Mouse (Mus musculus): ENCODE data around the gene Arid3a. TPM values are rescaled to one million over a fixed set of nuclear protein-coding genes. Genes with fewer than 3 reads are reported as not detected.
A peak's percentile ranks its signal among the peaks of the same experiment; 100 is the strongest.
"Not testable (repeated sequence)": the region's sequence is repeated elsewhere in the genome, so short reads cannot be mapped to it uniquely, and the experiment has no call there.

Arid3a gene
- polyA plus RNA-seq, 1 experiment from 2014 or later: 2.1 TPM

DNA sequence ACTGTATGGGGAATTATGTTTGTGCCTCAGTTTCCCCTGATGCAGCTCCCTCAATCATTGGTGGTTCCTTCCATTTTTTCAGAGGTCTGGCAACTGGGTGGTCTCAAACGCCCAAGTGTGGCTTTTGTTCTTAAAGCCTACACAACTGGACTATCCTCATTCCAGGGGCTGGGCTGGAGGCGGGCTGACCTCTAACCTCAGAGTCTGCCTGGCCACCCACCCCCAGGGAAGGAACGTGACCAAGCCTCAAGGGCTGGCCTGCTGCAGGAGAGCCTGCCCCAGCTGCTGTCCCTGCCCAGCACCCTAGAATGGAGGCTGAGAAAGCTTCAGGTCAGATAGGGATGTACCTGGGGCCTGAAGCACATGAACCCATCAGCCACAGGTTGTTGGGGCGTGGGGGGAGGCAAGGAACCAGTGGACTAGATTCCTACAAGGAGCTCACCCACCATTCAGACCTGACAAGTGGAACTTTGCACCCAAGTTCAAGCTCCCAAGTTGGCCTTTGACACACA, 29.9 kb downstream of the Arid3a start:
- Histone ChIP-seq H3K36me3 (peaks cover 8% of the 10 kb centered on the region; the same call in 1 of the 2 replicates), H3K27ac (no peak overlapping the region), H3K9ac (no peak overlapping the region), H3K4me1 (replicated peaks) (peaks cover 16% of the 10 kb centered on the region), H3K4me3 (no peak overlapping the region), H3K4me2 (no peak overlapping the region), H3K27me3 (no peaks in the 10 kb centered on the region), H3K9me3 (replicated peaks) (no peaks in the 10 kb centered on the region)
- ATAC-seq (replicated peaks; ENCODE audit: insufficient number of reproducible peaks, insufficient read depth, low FRiP score, low read depth): no peak
- 42% methylated on average over 4 of the region's 4 CpGs for WGBS

DNA sequence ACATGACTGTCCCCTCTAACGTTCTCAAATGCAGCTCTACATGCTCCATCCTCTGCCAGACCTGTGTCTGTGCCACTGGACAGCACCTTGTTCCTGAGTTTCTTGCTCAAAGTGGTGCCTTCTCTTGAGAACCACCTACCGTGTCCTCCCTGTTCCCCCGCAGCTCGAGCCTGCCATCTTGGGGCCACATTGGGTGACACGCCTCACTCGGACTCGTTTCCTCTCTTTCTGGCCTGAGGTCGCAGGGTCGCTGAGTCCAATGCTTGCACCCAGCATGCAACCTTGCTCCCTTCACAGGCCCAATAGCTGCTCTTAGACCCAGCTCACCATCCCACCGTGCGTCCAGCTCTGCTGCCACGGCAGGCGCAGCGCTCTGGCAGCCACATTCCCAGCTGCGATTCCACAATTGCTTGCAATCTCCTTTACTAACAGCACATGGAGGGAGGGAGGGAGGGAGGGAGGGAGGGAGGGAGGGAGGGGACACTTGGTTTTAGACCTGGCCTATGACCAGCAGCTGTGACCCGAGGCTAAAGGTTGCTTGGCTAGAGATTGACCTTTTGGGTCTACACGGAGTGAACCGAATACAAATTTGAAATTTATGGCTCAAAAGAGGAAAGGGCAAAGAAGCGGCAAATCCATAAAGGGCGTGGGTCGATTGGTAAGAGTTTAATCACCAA, 31.4 kb downstream of the Arid3a start:
- H3K4me2 ChIP-seq: peak overlapping the region; percentile 51
- no peaks in the 10 kb centered on the region for H3K27me3 ChIP-seq
- H3K36me3 ChIP-seq: peaks cover 10% of the 10 kb centered on the region
- H3K27ac ChIP-seq: no peak overlapping the region
- ATAC-seq (replicated peaks; ENCODE audit: insufficient number of reproducible peaks, insufficient read depth, low FRiP score, low read depth): 0 out of 2 replicates have a peak, but pooled peaks have one; percentile 11
- no peak overlapping the region for H3K9ac ChIP-seq
- 15% methylated on average over 21 of the region's 21 CpGs for WGBS
- no peak overlapping the region for H3K4me3 ChIP-seq
- peaks cover 16% of the 10 kb centered on the region for H3K4me1 ChIP-seq (replicated peaks)
- H3K9me3 ChIP-seq (replicated peaks): no peaks in the 10 kb centered on the region

DNA sequence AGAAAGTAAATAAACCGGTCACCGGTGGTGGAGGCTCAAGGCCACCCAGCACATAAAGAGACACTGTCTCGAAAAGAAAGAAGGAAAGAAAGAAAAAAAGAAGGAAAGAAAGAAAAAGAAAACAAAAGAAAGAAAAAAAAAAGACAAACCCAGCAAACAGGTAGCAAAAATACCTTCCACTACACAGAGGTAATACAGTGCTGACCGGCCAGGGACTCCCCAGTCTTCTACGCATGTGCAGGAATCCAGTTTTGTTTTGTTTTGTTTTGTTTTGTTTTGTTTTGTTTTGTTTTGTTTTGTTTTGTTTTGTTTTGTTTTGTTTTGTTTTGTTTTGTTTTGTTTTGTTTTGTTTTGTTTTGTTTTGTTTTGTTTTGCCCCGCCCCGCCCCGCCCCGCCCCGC, 32.6 kb downstream of the Arid3a start:
- peaks cover 19% of the 10 kb centered on the region for H3K36me3 ChIP-seq
- H3K9ac ChIP-seq; H3K9me3 ChIP-seq (replicated peaks); H3K27ac ChIP-seq; ATAC-seq (replicated peaks; ENCODE audit: insufficient number of reproducible peaks, insufficient read depth, low FRiP score, low read depth); H3K27me3 ChIP-seq: not testable (repeated sequence)
- H3K4me3 ChIP-seq: peak overlapping the region; percentile 93
- peak overlapping the region; percentile 78 for H3K4me2 ChIP-seq
- WGBS: 45% methylated on average over 7 of the region's 10 CpGs
- H3K4me1 ChIP-seq (replicated peaks): peaks cover 16% of the 10 kb centered on the region

DNA sequence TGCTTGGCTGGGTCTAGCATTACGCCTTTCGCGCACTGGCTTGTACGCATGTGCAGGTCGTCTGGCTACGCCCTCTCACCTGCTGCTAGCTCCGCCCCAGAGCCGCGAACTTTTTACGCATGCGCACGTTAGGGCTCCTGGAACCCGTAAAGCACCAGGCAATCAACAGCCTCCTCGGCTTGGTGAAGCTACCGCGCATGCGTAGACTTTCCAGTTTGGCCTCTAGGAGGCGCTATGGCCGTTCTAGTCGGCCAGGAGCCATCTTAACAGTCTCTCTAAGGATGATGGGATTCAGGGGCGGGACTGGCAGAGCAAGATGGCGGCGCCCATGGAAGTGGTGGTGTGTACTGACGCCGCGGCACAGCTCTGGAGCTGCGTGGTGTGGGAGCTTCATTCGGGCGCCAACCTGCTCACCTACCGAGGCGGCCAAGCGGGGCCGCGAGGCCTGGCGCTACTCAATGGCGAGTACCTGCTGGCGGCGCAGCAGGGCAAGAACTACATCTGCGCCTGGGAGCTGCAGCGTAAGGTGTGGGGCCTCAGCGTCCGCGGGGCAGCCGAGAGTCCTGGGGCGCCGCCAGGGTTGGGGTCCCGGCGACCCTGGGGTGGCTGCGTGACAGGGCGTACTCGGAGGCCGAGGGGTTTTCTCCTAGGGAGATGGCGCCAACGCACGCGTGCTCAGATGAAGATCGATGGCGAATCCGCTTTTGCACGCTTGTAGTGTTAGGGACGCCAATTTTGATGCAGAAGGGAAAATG, 33.2 kb downstream of the Arid3a start, which contains the start of gene Wdr18:
Wdr18 (plus strand) TSS at position 306 of the 755 bp plus-strand sequence.
- peak within 1 kb of the TSS; percentile 78 for H3K4me2 ChIP-seq
- no peaks in the 10 kb centered on the region for H3K9me3 ChIP-seq (replicated peaks)
- H3K4me3 ChIP-seq: peak within 1 kb of the TSS; percentile 93
- no peaks in the 10 kb centered on the region for H3K27me3 ChIP-seq
- peaks cover 24% of the 10 kb centered on the region for H3K36me3 ChIP-seq
- H3K27ac ChIP-seq: peak within 1 kb of the TSS; percentile 72
- under 1% methylated on average over 61 of the region's 61 CpGs for WGBS
- peaks cover 16% of the 10 kb centered on the region for H3K4me1 ChIP-seq (replicated peaks)
- peak; percentile 95 for ATAC-seq (replicated peaks; ENCODE audit: insufficient number of reproducible peaks, insufficient read depth, low FRiP score, low read depth)
- H3K9ac ChIP-seq: peak within 1 kb of the TSS; percentile 85

DNA sequence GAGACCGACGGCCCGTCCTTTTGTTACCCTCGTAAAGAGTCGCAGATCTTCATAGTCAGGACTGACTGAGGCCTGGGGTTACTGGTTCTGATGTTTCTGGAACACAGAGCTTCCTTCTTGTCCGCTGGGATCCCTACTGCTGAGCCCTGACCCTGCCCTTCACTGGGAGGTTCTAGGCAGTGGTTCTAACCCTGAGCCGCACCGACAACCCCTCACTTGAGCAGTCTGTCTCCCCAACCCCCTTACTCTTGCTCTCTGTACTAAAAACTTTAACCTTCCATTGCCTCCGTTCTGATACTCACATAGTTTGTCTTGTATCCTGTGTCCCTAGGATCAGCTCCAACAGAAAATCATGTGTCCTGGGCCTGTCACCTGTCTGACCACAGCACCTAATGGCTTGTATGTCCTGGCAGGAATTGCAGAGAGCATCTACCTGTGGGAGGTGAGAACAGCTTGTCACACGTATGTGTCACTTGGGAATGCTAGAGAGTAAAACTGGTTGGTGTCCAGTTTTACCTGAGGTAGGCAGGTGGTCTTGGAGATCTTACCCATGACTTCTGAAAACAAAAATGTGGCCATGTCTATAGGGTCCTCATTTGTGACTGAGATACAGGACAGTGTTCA, 33.9 kb downstream of the Arid3a start:
- no peak for ATAC-seq (replicated peaks; ENCODE audit: insufficient number of reproducible peaks, insufficient read depth, low FRiP score, low read depth)
- Histone ChIP-seq H3K4me1 (replicated peaks) (peaks cover 16% of the 10 kb centered on the region), H3K4me3 (peak overlapping the region; percentile 93), H3K9ac (peak overlapping the region; percentile 85), H3K36me3 (peaks cover 31% of the 10 kb centered on the region), H3K27me3 (no peaks in the 10 kb centered on the region), H3K27ac (peak overlapping the region; percentile 72; the same call in 1 of the 2 replicates), H3K9me3 (replicated peaks) (no peaks in the 10 kb centered on the region), H3K4me2 (peak overlapping the region; percentile 78)
- WGBS: 11% methylated on average over 10 of the region's 10 CpGs

DNA sequence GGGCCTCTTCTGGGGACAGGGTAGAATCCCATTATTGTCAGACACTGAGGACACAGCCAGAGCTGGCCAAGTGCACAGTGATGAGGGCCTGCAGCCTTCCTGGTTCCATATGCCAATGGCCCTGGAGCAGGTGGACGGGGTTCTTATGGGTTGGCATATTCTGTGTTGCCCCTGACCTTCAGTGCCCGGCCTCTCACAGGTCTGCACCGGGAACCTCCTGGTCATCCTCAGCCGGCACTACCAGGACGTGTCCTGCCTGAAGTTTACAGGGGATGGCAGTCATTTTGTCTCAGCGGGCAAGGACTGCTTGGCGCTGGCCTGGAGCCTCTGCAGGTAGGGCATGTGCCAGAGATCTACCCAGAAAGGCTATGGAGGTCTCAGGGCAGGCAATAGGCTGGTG, 37.9 kb downstream of the Arid3a start:
- Histone ChIP-seq H3K9ac (no peak overlapping the region), H3K9me3 (replicated peaks) (no peaks in the 10 kb centered on the region), H3K4me2 (no peak overlapping the region), H3K4me1 (replicated peaks) (peaks cover 10% of the 10 kb centered on the region), H3K4me3 (no peak overlapping the region), H3K36me3 (peaks cover 57% of the 10 kb centered on the region), H3K27me3 (peaks cover 9% of the 10 kb centered on the region; the same call in 1 of the 2 replicates), H3K27ac (no peak overlapping the region)
- WGBS: 96% methylated on average over 7 of the region's 7 CpGs
- no peak for ATAC-seq (replicated peaks; ENCODE audit: insufficient number of reproducible peaks, insufficient read depth, low FRiP score, low read depth)

DNA sequence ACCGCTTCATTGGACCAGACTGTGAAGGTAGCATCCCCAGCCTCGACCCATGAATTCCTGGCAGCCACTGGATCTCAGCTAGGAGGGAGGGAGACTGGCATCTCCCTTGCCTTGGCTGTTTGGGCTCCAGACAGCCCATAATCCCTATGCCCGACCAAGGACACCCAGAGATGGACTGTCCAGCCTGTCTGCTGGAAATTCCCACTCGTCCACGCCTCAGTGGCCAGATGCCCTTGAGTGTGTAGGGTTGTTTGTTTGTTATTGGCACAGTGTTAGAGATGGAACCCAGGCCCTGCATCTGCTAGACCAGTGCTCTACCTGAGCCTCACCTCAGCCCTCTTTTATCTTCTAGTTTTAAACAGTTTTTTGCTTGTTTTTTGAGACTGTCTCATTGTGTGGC, 38.5 kb downstream of the Arid3a start:
- 82% methylated on average over 5 of the region's 5 CpGs for WGBS
- H3K4me1 ChIP-seq (replicated peaks): peaks cover 9% of the 10 kb centered on the region
- peaks cover 57% of the 10 kb centered on the region for H3K36me3 ChIP-seq

DNA sequence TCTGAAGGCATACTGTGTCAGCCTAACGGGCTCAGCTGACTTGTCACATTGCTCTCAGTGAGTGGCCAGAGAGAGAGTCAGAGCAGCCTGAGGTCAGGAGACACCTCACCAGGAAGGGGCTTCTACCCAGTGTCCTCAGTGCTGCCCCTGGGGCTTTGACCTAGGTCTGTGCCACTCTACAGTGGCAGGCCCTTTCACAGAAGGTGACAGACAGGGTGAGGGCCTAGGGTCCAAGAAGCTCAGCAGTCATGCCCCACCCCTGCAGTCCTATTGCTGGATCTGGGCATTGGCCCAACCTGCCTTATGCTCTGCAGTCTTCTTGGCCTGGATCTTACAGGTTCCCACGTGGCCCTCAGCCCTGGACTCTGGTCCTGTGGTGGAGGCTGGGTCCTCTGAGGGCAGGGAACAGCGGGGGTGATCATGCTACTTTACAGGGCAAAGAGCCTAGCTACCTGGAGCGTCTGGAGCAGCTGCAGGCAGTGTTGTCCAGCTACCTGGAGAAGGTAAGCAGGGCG, 40.1 kb downstream of the Arid3a start:
- no peak for ATAC-seq (replicated peaks; ENCODE audit: insufficient number of reproducible peaks, insufficient read depth, low FRiP score, low read depth)
- Histone ChIP-seq H3K27ac (no peak overlapping the region), H3K27me3 (peaks cover 29% of the 10 kb centered on the region), H3K36me3 (peaks cover 57% of the 10 kb centered on the region), H3K9ac (no peak overlapping the region), H3K4me1 (replicated peaks) (peaks cover 9% of the 10 kb centered on the region), H3K4me2 (no peak overlapping the region), H3K9me3 (replicated peaks) (no peaks in the 10 kb centered on the region), H3K4me3 (no peak overlapping the region)
- WGBS: 86% methylated on average over 5 of the region's 5 CpGs

More for the DNA sequence above, 38.5 kb downstream of the Arid3a start:
- Histone ChIP-seq H3K4me2 (no peak overlapping the region), H3K27ac (no peak overlapping the region), H3K27me3 (peaks cover 13% of the 10 kb centered on the region), H3K4me3 (no peak overlapping the region), H3K9me3 (replicated peaks) (no peaks in the 10 kb centered on the region), H3K9ac (no peak overlapping the region)
- ATAC-seq (replicated peaks; ENCODE audit: insufficient number of reproducible peaks, insufficient read depth, low FRiP score, low read depth): no peak

DNA sequence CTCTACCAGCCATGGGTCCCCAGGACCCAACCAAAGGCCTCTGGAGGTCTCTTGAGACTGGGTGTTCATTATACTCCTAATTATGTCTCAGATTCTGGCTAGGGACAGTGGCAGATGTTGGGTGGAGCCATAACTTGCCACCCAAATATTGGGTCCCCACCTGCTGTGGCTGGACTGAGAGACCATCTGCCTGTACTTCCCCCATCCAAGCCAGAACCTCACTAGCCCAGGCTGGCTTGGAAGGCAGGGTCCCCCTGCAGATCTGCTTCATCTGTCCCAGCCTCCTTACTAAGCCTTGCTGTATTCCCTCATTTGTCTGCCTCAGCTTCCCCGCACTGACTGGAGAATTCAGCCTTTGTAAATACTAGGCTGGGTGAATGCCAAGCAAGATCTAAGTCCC, 41.3 kb downstream of the Arid3a start:
- H3K36me3 ChIP-seq: peaks cover 47% of the 10 kb centered on the region
- no peak overlapping the region for H3K4me2 ChIP-seq
- no peak overlapping the region for H3K9ac ChIP-seq
- peaks cover 41% of the 10 kb centered on the region for H3K27me3 ChIP-seq
- no peak overlapping the region for H3K4me3 ChIP-seq
- WGBS: 83% methylated on average over 1 of the region's 1 CpGs
- no peak for ATAC-seq (replicated peaks; ENCODE audit: insufficient number of reproducible peaks, insufficient read depth, low FRiP score, low read depth)
- H3K27ac ChIP-seq: no peak overlapping the region
- peaks cover 14% of the 10 kb centered on the region for H3K4me1 ChIP-seq (replicated peaks)
- no peaks in the 10 kb centered on the region for H3K9me3 ChIP-seq (replicated peaks)

DNA sequence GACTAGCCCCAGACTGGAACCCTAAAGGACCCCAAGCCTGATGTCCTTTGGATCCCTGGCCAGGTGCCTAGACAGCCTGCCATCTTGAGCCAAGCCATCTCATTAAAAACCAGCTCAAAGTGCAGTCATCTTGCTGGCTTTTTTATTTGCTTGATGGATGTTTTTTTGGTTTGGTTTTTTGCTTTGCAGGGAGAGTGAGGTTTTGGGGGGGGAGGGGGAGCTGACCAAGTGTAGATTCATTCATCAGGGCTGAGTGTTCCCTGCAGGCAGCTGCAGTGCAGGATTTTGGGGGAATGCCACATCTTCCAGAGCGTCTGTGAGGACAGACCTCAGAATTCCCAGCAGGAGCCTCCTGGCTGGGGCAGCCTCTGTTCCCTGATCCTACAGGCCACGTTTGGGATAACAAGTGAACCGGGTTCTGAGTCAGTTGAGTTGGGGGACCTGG, 42.3 kb downstream of the Arid3a start:
- H3K4me2 ChIP-seq: no peak overlapping the region
- no peak overlapping the region for H3K4me3 ChIP-seq
- no peak overlapping the region for H3K27ac ChIP-seq
- WGBS: 21% methylated on average over 3 of the region's 3 CpGs
- no peak for ATAC-seq (replicated peaks; ENCODE audit: insufficient number of reproducible peaks, insufficient read depth, low FRiP score, low read depth)
- peaks cover 47% of the 10 kb centered on the region for H3K27me3 ChIP-seq
- H3K4me1 ChIP-seq (replicated peaks): peaks cover 14% of the 10 kb centered on the region
- H3K9me3 ChIP-seq (replicated peaks): no peaks in the 10 kb centered on the region
- no peak overlapping the region for H3K9ac ChIP-seq
- peaks cover 41% of the 10 kb centered on the region for H3K36me3 ChIP-seq
